Mouse (Mus musculus) thymus, adult 2 months (tissue): ENCODE results near the gene Megf8. TPM values are rescaled to one million over a fixed set of nuclear protein-coding genes. Genes with fewer than 3 reads are reported as not detected.
A peak's percentile ranks its signal among the peaks of the same experiment; 100 is the strongest.

Source experiments
- DNase-seq: peaks from one replicate; pipeline ENCODE4 v3.0.0; 2021
- H3K27ac ChIP-seq: fragments of 200-500 bp; 2 replicates; pipeline ENCODE4 v1.5.1; 2012; ENCODE audit warnings: low read length, control low read depth; ENCODE audit not compliant: control insufficient read depth, insufficient read depth
- H3K27me3 ChIP-seq: fragments of 200-500 bp; 2 replicates; pipeline ENCODE4 v1.6.1; 2012; ENCODE audit warnings: mild to moderate bottlenecking, low read length, moderate library complexity, mixed read lengths; ENCODE audit not compliant: control insufficient read depth, insufficient read depth
- H3K36me3 ChIP-seq: fragments of 200-500 bp; 2 replicates; pipeline ENCODE4 v1.6.1; 2012; ENCODE audit warnings: mild to moderate bottlenecking, low read length, moderate library complexity; ENCODE audit not compliant: control insufficient read depth, insufficient read depth
- H3K4me1 ChIP-seq: fragments of 200-500 bp; replicated peaks from 2 replicates; pipeline ENCODE4 v1.6.1; 2012; ENCODE audit warnings: low read length; ENCODE audit not compliant: control insufficient read depth, insufficient read depth
- H3K4me3 ChIP-seq: fragments of 200-500 bp; 2 replicates; pipeline ENCODE4 v1.5.1; 2012; ENCODE audit warnings: mild to moderate bottlenecking, low read length, control low read depth, moderate library complexity; ENCODE audit not compliant: control insufficient read depth, insufficient read depth
- CTCF ChIP-seq: fragments of 200-500 bp; IDR thresholded peaks from 2 replicates; pipeline ENCODE4 v1.5.1; 2012; ENCODE audit warnings: mild to moderate bottlenecking, control low read depth, low read length, moderate library complexity, borderline replicate concordance; ENCODE audit not compliant: control insufficient read depth, poor library complexity, insufficient read depth; ENCODE audit errors: extremely low read depth
- POLR2A ChIP-seq: fragments of 200-500 bp; IDR thresholded peaks from 2 replicates; pipeline ENCODE4 v1.6.1; 2012; ENCODE audit warnings: mild to moderate bottlenecking, low read length, control low read depth, moderate library complexity; ENCODE audit not compliant: control insufficient read depth, poor library complexity, insufficient read depth; ENCODE audit errors: extremely low read depth
- WGBS: fragments of 180-500 bp; shearing (Covaris S2); methylation state at CpG from one replicate; pipeline ENCODE4 v1.1.7; 2018; 5-methylcytosine and 5-hydroxymethylcytosine counted together
- polyA plus RNA-seq: library from polyadenylated mRNA; depleted of rRNA; stranded (reverse); fragments of >200 nt; gene quantifications from 2 replicates; pipeline ENCODE4 v1.2.3, GENCODE M21; 2012

The Megf8 gene
- polyA plus RNA-seq, 1 experiment = 14.8 TPM

- H3K4me1 ChIP-seq = no peaks in the 10 kb centered on the region
- no peak for DNase-seq
- no peak overlapping the region for H3K27ac ChIP-seq
Measured at GRCm38 (mm10) chr7:25363632-25364031, 46.7 kb downstream of the Megf8 start.

GRCm38 (mm10) chr7:25365937-25366625 lies 49.1 kb downstream of the Megf8 start:
- no peaks in the 10 kb centered on the region for H3K36me3 ChIP-seq
- H3K4me1 ChIP-seq = no peaks in the 10 kb centered on the region
- H3K27ac ChIP-seq = no peak overlapping the region
- peaks cover 3% of the 10 kb centered on the region; the same call in 1 of the 2 replicates for H3K27me3 ChIP-seq
- WGBS = 76% methylated on average over 13 of the region's 13 CpGs
- DNase-seq = no peak
- H3K4me3 ChIP-seq = no peak overlapping the region
- no peak for TF ChIP-seq POLR2A
- TF ChIP-seq CTCF = no peak

More at GRCm38 (mm10) chr7:25363632-25364031, 46.7 kb downstream of the Megf8 start:
- peaks cover 3% of the 10 kb centered on the region; the same call in 1 of the 2 replicates for H3K27me3 ChIP-seq
- WGBS = 97% methylated on average over 17 of the region's 17 CpGs
- H3K36me3 ChIP-seq = no peaks in the 10 kb centered on the region
- TF ChIP-seq CTCF = no peak
- no peak for TF ChIP-seq POLR2A
- no peak overlapping the region for H3K4me3 ChIP-seq

- no peak overlapping the region for H3K27ac ChIP-seq
- H3K4me3 ChIP-seq = no peak overlapping the region
- WGBS = 6% methylated on average over 33 of the region's 33 CpGs
- no peaks in the 10 kb centered on the region for H3K4me1 ChIP-seq
- no peak for TF ChIP-seq CTCF
- TF ChIP-seq POLR2A = no peak
- peak; percentile 19 for DNase-seq
- no peaks in the 10 kb centered on the region for H3K36me3 ChIP-seq
- peaks cover 3% of the 10 kb centered on the region; the same call in 1 of the 2 replicates for H3K27me3 ChIP-seq
Measured at GRCm38 (mm10) chr7:25367632-25368293, 50.8 kb downstream of the Megf8 start.

- WGBS = 35% methylated on average over 12 of the region's 12 CpGs
- Histone ChIP-seq H3K4me3 (no peak overlapping the region), H3K36me3 (no peaks in the 10 kb centered on the region), H3K4me1 (no peaks in the 10 kb centered on the region), H3K27ac (no peak overlapping the region), H3K27me3 (peaks cover 3% of the 10 kb centered on the region; the same call in 1 of the 2 replicates)
- no peak for TF ChIP-seq CTCF
- TF ChIP-seq POLR2A = no peak
- no peak for DNase-seq
Measured at GRCm38 (mm10) chr7:25368333-25368732, 51.4 kb downstream of the Megf8 start.

- DNase-seq = no peak
- Histone ChIP-seq H3K27ac (no peak within 1 kb of the TSS), H3K4me3 (no peak within 1 kb of the TSS), H3K4me1 (no peaks in the 10 kb centered on the region), H3K27me3 (peaks cover 3% of the 10 kb centered on the region; the same call in 1 of the 2 replicates), H3K36me3 (no peaks in the 10 kb centered on the region)
- 78% methylated on average over 12 of the region's 12 CpGs for WGBS
- TF ChIP-seq CTCF (no peak), POLR2A (no peak)
Measured at GRCm38 (mm10) chr7:25369058-25369749, 52.2 kb downstream of the Megf8 start, which contains the start of gene Cnfn. Gene Cnfn (minus strand): TSS chr7:25369724.

GRCm38 (mm10) chr7:25372441-25372840 lies 55.5 kb downstream of the Megf8 start:
- Histone ChIP-seq H3K27me3 (peaks cover 3% of the 10 kb centered on the region; the same call in 1 of the 2 replicates), H3K4me3 (no peak overlapping the region), H3K4me1 (no peaks in the 10 kb centered on the region), H3K27ac (no peak overlapping the region), H3K36me3 (no peaks in the 10 kb centered on the region)
- 79% methylated on average over 5 of the region's 5 CpGs for WGBS
- no peak for DNase-seq
- TF ChIP-seq CTCF (no peak), POLR2A (no peak)
